Comparison of ENCODE assay signal across 17 mouse cellular contexts in the genomic region with DNA sequence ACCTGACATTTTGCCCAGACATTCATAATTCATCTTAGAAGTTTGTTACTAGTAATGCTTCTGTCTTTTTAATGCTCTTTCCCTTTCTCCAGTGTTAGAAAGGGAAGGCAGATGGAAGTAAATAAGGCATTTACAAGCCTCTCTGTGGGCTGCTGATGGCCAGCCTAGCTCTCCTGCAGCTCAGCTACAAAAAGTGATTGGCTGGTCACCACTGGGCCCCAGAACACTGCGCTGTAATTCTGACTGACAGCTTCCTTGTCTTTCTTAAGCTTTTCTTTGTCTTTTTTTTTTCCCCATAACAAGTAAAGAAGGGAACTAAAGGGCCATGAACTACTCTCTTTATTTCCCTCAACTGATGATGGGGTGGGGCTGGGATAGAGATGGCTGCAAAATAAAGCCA.
"Had no signal": no experiment of that assay in that cellular context is flagged by ENCODE, and none has a peak within 500 bp of the region (broad histone marks: within the 10 kb centered on the region; RNA-seq: fewer than 3 reads in every experiment).

No protein-coding gene starts in this region.

- H3K4me1 ChIP-seq: kidney, embryonic 15.5 days; limb, embryonic 12.5 days; liver, embryonic 13.5 days; lung, embryonic 15.5 days; megakaryocyte, embryonic 14.5 days; neural tube, embryonic 12.5 days had no signal

- DNase-seq: kidney, adult 18-20 months; kidney, postnatal 25 days; layer of hippocampus, adult 9-11 months; layer of hippocampus, postnatal 36 days; liver; liver, embryonic 13.5 days; liver, postnatal 0 days; lung, postnatal 14 days; right cerebral cortex, adult 18-20 months; thymus, postnatal 4 days had no signal

- H3K4me3 ChIP-seq: kidney, embryonic 15.5 days; limb, embryonic 12.5 days; liver, embryonic 13.5 days; lung, embryonic 15.5 days; megakaryocyte, embryonic 14.5 days; neural tube, embryonic 12.5 days had no signal

- H3K27ac ChIP-seq: kidney, embryonic 15.5 days; limb, embryonic 12.5 days; liver, embryonic 13.5 days; lung, embryonic 15.5 days; macrophage; neural tube, embryonic 12.5 days; stomach, postnatal 0 days had no signal

- ATAC-seq: liver, postnatal 0 days had no signal

- H3K36me3 ChIP-seq: kidney, embryonic 15.5 days; limb, embryonic 12.5 days; liver, embryonic 13.5 days; lung, embryonic 15.5 days; neural tube, embryonic 12.5 days had no signal

- H3K4me2 ChIP-seq: kidney, embryonic 15.5 days; limb, embryonic 12.5 days; liver, embryonic 13.5 days; lung, embryonic 15.5 days; neural tube, embryonic 12.5 days had no signal

- H3K9ac ChIP-seq: kidney, embryonic 15.5 days; limb, embryonic 12.5 days; liver, embryonic 13.5 days; liver, postnatal 0 days; lung, embryonic 15.5 days; neural tube, embryonic 12.5 days had no signal

- H3K27me3 ChIP-seq: kidney, embryonic 15.5 days; limb, embryonic 12.5 days; liver, embryonic 13.5 days; lung, embryonic 15.5 days; megakaryocyte, embryonic 14.5 days; neural tube, embryonic 12.5 days had no signal

- H3K9me3 ChIP-seq: kidney, embryonic 15.5 days; limb, embryonic 12.5 days; liver, embryonic 13.5 days; lung, embryonic 15.5 days; megakaryocyte, embryonic 14.5 days; neural tube, embryonic 12.5 days had no signal
